Mouse (Mus musculus): ENCODE data around the gene Hormad2. TPM values are rescaled to one million over a fixed set of nuclear protein-coding genes. Genes with fewer than 3 reads are reported as not detected.

The Hormad2 gene
- polyA plus RNA-seq, 1 experiment from 2014 or later: 0.10 TPM

DNA sequence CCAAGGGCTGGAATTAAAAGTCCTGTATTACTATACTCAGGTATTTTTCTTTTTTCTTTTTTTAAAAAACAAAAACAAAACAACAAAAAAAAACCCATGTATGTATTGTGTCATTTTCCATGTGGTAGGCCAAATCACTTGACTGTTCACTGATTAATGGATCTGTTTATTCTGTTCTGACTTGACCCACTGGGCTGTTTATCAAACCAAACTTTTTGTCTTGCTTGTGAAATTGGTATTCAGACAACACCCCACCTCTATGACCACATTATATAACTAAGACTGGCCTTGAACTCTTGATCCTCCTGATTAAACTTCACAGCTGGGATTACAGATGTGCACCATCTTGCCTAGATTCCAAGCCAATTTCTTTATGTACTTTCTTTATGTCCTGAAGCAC is 46.7 kb downstream of the Hormad2 start:
- Histone ChIP-seq H3K4me3 (no peak overlapping the region), H3K4me2 (no peak overlapping the region)
- no peak for ATAC-seq

DNA sequence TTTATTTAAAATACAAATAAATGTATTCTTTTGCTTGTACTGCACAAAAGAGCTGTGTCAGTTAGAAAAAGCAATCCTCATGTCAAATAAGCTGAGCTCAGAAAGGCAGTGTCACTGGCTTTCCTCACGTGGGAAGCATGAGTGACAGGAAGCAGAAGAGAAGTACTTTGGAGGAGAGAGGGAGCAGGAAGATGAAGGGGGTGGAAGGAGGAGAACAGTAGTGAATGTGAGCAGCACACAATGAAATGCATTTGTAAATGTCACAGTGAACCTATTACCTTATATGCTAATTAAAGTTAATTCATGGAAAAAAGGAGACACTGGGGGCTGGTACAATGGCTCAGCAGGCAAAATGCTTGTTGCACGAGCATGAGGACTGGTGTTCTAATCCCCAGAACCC is 52.9 kb downstream of the Hormad2 start:
- no peak overlapping the region for H3K27ac ChIP-seq
- no peaks in the 10 kb centered on the region for H3K4me1 ChIP-seq
- no peaks in the 10 kb centered on the region for H3K27me3 ChIP-seq
- H3K4me3 ChIP-seq: no peak overlapping the region
- no peak overlapping the region for H3K4me2 ChIP-seq
- ATAC-seq: no peak
- H3K9ac ChIP-seq: no peak overlapping the region
- H3K9me3 ChIP-seq (replicated peaks): no peaks in the 10 kb centered on the region
- no peaks in the 10 kb centered on the region for H3K36me3 ChIP-seq (ENCODE audit: poor library complexity, severe bottlenecking)
- 4% methylated on average over 2 of the region's 2 CpGs for WGBS

More for the DNA sequence above, 46.7 kb downstream of the Hormad2 start:
- Histone ChIP-seq H3K36me3 (ENCODE audit: poor library complexity, severe bottlenecking) (no peaks in the 10 kb centered on the region), H3K27ac (no peak overlapping the region), H3K9me3 (replicated peaks) (no peaks in the 10 kb centered on the region), H3K9ac (no peak overlapping the region), H3K27me3 (no peaks in the 10 kb centered on the region), H3K4me1 (no peaks in the 10 kb centered on the region)

DNA sequence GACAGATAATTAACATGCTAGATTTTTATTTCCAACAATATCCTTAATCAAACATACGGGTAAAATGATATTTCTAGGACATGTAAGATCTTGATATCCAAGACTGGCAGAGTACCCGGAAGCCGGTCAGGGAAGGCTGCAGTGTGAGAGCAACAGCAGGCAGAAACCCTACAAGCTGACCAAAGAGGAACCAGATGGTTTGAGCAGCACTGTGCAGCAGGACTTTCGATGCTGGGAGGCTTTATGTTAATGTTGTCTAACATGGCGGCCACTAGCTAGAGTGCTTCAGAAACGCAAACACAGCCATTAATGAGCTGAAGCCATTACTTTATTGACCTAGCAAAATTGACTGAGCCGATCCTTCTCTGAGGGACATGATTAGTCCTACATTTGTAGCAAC is 58.6 kb downstream of the Hormad2 start:
- H3K9ac ChIP-seq: no peak overlapping the region
- no peak for ATAC-seq
- no peaks in the 10 kb centered on the region for H3K9me3 ChIP-seq (replicated peaks)
- no peaks in the 10 kb centered on the region for H3K4me1 ChIP-seq
- no peaks in the 10 kb centered on the region for H3K36me3 ChIP-seq (ENCODE audit: poor library complexity, severe bottlenecking)
- H3K4me2 ChIP-seq: no peak overlapping the region
- 92% methylated on average over 7 of the region's 7 CpGs for WGBS
- H3K27ac ChIP-seq: no peak overlapping the region
- no peak overlapping the region for H3K4me3 ChIP-seq
- no peaks in the 10 kb centered on the region for H3K27me3 ChIP-seq

DNA sequence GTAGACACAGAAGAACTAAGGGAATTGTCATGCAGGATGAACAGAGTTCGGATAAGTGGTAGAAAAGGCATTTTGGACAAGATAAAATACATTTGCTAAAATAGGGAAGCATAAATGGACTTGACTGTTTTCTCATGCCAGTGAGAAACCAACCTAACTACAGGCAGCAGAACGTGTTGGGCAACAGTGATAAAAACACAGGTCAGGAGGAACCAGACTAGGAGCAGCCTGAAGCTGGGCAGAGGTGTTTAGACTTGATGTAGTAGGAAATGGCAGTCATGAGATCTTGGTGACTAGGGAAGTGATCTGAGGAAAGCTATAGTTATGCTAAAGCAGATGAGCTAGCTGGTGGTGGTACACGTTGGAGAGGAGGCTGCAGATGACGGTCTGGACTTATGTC is 61.0 kb downstream of the Hormad2 start:
- Histone ChIP-seq H3K4me2 (no peak overlapping the region), H3K4me1 (no peaks in the 10 kb centered on the region)
- whole genome bisulfite sequencing: 84% methylated on average over 4 of the region's 4 CpGs

DNA sequence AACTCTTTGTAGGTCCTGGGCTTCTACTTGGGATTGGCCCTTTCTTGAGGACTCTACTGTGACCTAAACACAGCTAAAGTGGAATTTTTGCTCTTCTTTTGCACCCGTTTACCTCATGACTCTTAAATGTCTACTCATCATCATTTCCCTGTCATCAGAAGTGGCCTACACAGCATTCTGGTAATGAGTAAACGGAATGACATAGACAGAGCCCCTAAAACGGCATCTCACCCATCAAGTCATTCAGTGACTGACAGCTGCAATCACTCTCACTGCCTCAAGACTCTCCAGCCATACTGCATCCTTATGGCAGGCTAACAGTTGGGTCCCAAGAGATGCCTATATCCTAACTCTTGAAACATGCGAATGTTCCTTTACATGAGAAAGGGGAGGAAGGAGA is 74.5 kb downstream of the Hormad2 start:
- 84% methylated on average over 4 of the region's 4 CpGs for WGBS
- Histone ChIP-seq H3K9ac (no peak overlapping the region), H3K4me2 (no peak overlapping the region), H3K4me1 (no peaks in the 10 kb centered on the region), H3K27ac (no peak overlapping the region), H3K27me3 (no peaks in the 10 kb centered on the region), H3K4me3 (no peak overlapping the region), H3K9me3 (replicated peaks) (no peaks in the 10 kb centered on the region), H3K36me3 (ENCODE audit: poor library complexity, severe bottlenecking) (no peaks in the 10 kb centered on the region)
- no peak for ATAC-seq

More for the DNA sequence above, 61.0 kb downstream of the Hormad2 start:
- Histone ChIP-seq H3K27ac (no peak overlapping the region), H3K9me3 (replicated peaks) (no peaks in the 10 kb centered on the region), H3K27me3 (no peaks in the 10 kb centered on the region), H3K36me3 (ENCODE audit: poor library complexity, severe bottlenecking) (no peaks in the 10 kb centered on the region), H3K4me3 (no peak overlapping the region), H3K9ac (no peak overlapping the region)
- ATAC-seq: no peak

DNA sequence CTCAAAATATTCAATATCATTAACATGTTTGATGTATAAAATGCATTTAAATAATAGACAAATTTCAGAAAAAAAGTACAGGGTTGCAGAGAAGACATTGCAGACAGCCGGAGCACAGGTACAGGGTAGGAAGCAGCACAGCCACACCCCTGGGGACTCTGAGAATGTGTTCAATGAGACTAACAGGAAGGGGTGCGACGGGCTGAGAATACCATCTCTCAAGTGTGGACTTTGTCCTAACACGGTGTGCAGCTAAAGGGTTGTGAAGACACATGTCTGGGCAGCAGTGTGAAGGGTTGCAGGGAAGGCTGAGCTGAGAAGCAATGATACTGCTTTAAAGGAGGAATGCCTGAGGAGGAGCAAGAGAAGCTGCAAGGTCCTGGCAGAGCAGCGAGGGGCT is 85.5 kb downstream of the Hormad2 start:
- Histone ChIP-seq H3K36me3 (ENCODE audit: poor library complexity, severe bottlenecking) (no peaks in the 10 kb centered on the region), H3K9ac (no peak overlapping the region), H3K27me3 (no peaks in the 10 kb centered on the region), H3K4me1 (no peaks in the 10 kb centered on the region), H3K4me2 (no peak overlapping the region), H3K27ac (no peak overlapping the region), H3K9me3 (replicated peaks) (no peaks in the 10 kb centered on the region), H3K4me3 (no peak overlapping the region)
- 67% methylated on average over 5 of the region's 5 CpGs for WGBS
- ATAC-seq: no peak

DNA sequence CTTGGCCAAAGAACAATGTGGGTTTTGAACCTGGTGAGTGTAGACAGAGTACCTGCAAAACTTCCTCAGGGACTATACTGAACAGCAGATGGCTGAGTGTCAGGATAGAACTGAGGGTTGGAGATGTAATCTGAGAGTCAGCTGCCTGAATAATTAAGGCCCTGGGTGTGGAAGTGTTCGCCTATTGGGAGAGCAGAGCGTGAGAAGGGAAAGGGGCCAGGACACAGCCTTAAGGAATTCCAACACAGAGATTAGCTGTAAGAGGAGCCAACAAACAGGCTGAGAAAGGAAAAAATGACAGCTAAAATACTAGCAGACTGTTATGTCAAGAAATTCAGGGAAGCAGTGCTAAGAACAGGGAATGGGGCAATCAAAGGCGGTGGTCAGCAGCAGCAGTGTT is 88.3 kb downstream of the Hormad2 start:
- 60% methylated on average over 3 of the region's 3 CpGs for WGBS
- no peak overlapping the region for H3K9ac ChIP-seq
- no peak for ATAC-seq
- no peaks in the 10 kb centered on the region for H3K4me1 ChIP-seq
- H3K4me2 ChIP-seq: no peak overlapping the region
- H3K27me3 ChIP-seq: no peaks in the 10 kb centered on the region
- H3K27ac ChIP-seq: no peak overlapping the region
- H3K9me3 ChIP-seq (replicated peaks): no peaks in the 10 kb centered on the region
- no peaks in the 10 kb centered on the region for H3K36me3 ChIP-seq (ENCODE audit: poor library complexity, severe bottlenecking)
- H3K4me3 ChIP-seq: no peak overlapping the region

DNA sequence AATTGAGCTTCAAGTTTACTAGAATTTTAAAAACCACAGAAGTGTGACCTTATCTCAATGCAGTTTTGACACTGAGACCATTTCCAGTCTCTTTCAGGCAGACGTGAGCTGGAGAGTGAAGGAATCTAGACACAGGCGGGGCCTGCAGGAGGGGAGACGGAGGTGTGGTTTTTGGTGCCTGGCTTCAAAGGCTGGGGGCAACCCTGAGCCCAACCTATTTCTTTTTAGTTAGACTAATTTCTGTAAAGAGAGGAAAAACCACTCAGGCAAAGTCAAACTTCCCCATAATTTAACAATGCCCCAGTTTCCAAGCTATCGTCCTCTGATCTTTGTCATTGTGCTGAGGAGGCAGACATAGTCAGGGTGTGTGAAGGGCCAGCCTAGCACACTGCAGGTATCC is 97.0 kb downstream of the Hormad2 start:
- Histone ChIP-seq H3K4me1 (no peaks in the 10 kb centered on the region), H3K27me3 (no peaks in the 10 kb centered on the region), H3K27ac (no peak overlapping the region), H3K4me3 (no peak overlapping the region), H3K9me3 (replicated peaks) (no peaks in the 10 kb centered on the region), H3K9ac (no peak overlapping the region), H3K4me2 (no peak overlapping the region), H3K36me3 (ENCODE audit: poor library complexity, severe bottlenecking) (no peaks in the 10 kb centered on the region)
- 39% methylated on average over 4 of the region's 4 CpGs for whole genome bisulfite sequencing
- no peak for ATAC-seq

DNA sequence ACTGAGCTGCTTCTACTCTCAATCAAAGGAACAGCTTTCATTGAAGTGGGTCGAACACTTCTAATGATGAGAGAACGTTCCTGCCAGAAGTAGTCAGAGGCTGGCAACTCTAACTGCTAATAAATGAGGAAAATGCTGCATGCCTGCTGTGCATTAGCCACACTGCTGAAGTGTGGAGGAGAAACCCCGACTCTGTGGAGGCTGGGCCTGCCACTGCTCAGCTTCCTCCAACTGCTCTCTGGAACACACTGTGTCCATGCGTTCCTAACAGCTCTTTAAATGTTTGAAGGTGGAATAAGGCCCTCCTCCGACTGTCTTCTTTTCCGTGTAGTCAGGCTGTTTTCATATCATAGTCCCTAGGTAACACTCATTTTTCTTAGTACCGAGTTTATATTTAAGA is 98.9 kb downstream of the Hormad2 start:
- H3K4me1 ChIP-seq: no peaks in the 10 kb centered on the region
- H3K4me3 ChIP-seq: no peak overlapping the region
- 54% methylated on average over 7 of the region's 7 CpGs for WGBS
- H3K27me3 ChIP-seq: no peaks in the 10 kb centered on the region
- H3K4me2 ChIP-seq: no peak overlapping the region
- no peaks in the 10 kb centered on the region for H3K36me3 ChIP-seq (ENCODE audit: poor library complexity, severe bottlenecking)
- no peak overlapping the region for H3K9ac ChIP-seq
- no peaks in the 10 kb centered on the region for H3K9me3 ChIP-seq (replicated peaks)
- no peak overlapping the region for H3K27ac ChIP-seq
- ATAC-seq: no peak

DNA sequence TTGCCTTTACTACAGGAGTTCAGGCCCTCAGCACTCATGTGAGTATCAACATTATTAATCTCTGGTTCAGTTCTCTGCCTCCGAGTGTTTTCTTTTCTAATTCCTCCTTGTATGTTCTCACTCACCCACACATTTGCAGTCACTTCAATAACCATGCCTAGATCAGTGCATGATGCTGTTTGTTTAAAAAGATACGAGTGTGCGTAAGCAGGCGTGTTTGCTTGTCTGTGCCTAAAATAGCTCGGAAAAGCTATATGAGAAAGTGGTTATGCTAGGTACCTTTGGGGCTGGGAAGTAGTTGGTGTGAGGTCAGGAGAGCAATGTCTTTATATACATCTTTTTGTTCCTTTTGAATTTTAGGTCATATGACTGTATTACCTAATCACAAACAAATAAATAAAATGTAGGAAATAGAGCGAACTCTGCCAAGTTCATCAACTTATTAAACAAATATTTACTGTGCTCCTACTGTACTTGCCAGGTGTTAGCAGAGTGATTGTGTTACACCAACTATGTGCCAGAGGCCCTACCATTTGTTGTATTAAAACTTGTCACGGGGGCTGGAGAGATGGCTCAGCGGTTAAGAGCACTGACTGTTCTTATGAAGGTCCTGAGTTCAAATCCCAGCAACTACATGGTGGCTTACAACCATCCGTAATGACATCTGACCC is 100.7 kb downstream of the Hormad2 start:
- H3K4me3 ChIP-seq: no peak overlapping the region
- no peaks in the 10 kb centered on the region for H3K9me3 ChIP-seq (replicated peaks)
- H3K27ac ChIP-seq: no peak overlapping the region
- no peaks in the 10 kb centered on the region for H3K27me3 ChIP-seq
- WGBS: 93% methylated on average over 9 of the region's 9 CpGs
- H3K9ac ChIP-seq: no peak overlapping the region
- no peaks in the 10 kb centered on the region; the same call in 1 of the 2 replicates for H3K4me1 ChIP-seq
- ATAC-seq: no peak
- no peaks in the 10 kb centered on the region for H3K36me3 ChIP-seq (ENCODE audit: poor library complexity, severe bottlenecking)
- H3K4me2 ChIP-seq: no peak overlapping the region

DNA sequence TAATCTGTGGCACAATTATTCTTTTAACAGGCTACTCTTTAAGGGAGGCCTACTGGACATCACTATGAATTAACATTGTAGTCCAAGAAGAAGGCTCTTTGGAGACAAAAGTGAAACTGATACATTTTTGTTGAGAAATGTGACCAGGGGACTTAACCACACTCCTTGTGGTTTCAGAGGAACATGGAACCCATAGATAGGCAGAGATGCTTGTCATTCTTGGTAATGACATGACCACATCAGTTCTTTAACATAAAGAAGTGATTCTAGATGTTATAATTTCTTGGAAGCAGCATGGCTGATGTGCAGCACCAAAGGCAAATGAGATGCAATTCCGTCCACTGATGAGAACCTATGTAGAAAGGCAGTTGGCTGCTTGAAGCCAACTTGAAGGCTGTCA is 101.6 kb downstream of the Hormad2 start:
- Histone ChIP-seq H3K9me3 (replicated peaks) (no peaks in the 10 kb centered on the region), H3K9ac (no peak overlapping the region), H3K27ac (no peak overlapping the region), H3K27me3 (no peaks in the 10 kb centered on the region), H3K4me1 (no peaks in the 10 kb centered on the region; the same call in 1 of the 2 replicates), H3K36me3 (ENCODE audit: poor library complexity, severe bottlenecking) (no peaks in the 10 kb centered on the region), H3K4me2 (no peak overlapping the region), H3K4me3 (no peak overlapping the region)
- WGBS: 94% methylated on average over 1 of the region's 1 CpGs
- ATAC-seq: no peak

DNA sequence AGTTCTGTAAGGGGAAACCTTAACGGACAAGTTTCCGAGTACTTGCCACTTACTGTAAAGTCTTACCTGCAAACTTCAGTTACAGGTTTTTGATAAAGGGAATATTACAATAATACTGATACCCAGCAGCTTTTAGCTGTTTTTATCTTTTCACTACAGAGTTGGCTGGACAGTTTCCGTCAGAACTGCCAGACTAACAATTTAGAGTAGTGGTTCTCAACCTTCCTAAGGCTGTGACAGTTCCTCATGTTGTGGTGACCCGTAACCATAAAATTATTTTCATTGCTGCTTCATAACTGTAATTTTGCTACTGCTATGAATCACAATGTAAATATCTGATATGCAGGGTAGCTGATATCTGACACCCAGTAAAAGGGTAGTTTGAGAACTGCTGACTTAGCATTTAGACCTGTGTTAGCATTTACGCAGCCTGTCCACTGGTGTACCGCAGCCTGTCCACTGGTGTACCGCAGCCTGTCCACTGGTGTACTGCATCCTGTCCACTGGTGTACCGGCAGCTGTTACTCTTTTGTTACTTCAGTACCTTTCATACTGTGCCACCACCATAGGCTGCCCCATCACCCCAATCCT is 104.1 kb downstream of the Hormad2 start:
- Histone ChIP-seq H3K36me3 (ENCODE audit: poor library complexity, severe bottlenecking) (no peaks in the 10 kb centered on the region), H3K4me1 (no peaks in the 10 kb centered on the region; the same call in 1 of the 2 replicates), H3K4me3 (no peak overlapping the region), H3K9ac (no peak overlapping the region), H3K27ac (no peak overlapping the region), H3K27me3 (no peaks in the 10 kb centered on the region), H3K9me3 (replicated peaks) (no peaks in the 10 kb centered on the region), H3K4me2 (no peak overlapping the region)
- ATAC-seq: no peak
- WGBS: 90% methylated on average over 8 of the region's 8 CpGs

Measured in forebrain, embryonic 13.5 days (tissue).